Mouse (Mus musculus) embryo, embryonic 10 days (tissue): ENCODE results near the gene Gngt1.

ENCODE experiments used
- DNase-seq: peaks from one replicate; pipeline ENCODE4 v3.0.0-alpha.2; 2015; ENCODE audit warnings: low spot score

The Gngt1 gene

GRCm38 (mm10) chr6:3993492-3993891, at the start of gene Gngt1:
Gene Gngt1, plus strand, starts transcription at chr6:3993792.
- DNase-seq = no peak

- DNase-seq = no peak
These were observed 38.6 kb upstream of the Gngt1 start for GRCm38 (mm10) chr6:3954969-3955368.

GRCm38 (mm10) chr6:3967676-3968626, 25.6 kb upstream of the Gngt1 start:
- DNase-seq = peak; percentile 24

DNA sequence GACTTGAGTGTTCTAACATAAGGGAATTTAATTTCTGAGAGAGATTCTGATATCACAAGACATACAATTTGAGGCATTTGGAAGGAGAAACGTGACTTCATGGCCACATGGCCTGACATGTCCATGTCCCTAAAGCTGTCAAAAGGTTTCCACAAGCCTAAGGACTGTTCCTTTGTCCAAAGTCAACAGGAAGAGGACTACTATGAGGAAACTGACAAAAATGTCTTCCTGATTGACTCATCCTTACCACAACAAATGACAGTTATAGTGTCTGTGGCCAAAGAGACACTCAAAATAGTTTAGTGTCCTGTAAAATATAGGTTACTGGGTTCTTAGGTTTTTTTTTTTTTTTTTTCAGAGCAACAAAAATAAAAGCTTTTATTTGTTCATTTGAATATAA, 19.9 kb upstream of the Gngt1 start:
- no peak for DNase-seq

GRCm38 (mm10) chr6:3982661-3983284, 10.8 kb upstream of the Gngt1 start:
- DNase-seq = no peak

GRCm38 (mm10) chr6:3988750-3989149, 4.8 kb upstream of the Gngt1 start, which contains the start of gene Tfpi2:
Gene Tfpi2, minus strand, starts transcription at chr6:3988919.
- no peak for DNase-seq

GRCm38 (mm10) chr6:3998089-3998488, 4.5 kb downstream of the Gngt1 start:
- DNase-seq = no peak

DNA sequence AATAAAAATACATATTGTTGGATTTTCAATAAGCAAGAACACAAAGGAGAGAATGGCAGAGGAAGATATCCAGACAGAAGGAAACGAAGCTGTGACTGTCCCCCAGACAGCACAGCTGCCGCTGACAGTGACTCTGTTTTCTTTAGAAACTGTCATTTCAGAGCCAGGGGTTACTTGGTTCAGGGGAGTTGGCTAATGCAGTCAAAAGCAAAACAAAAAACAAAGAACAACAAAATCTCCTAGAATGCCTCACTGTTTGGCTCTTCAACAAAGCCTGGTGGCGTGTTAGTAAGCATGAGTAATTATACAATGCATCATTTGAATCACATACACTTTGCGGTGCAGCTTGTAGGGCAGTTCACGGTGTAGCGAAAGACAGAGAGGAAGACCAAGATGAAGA, 5.7 kb downstream of the Gngt1 start:
- no peak for DNase-seq

DNA sequence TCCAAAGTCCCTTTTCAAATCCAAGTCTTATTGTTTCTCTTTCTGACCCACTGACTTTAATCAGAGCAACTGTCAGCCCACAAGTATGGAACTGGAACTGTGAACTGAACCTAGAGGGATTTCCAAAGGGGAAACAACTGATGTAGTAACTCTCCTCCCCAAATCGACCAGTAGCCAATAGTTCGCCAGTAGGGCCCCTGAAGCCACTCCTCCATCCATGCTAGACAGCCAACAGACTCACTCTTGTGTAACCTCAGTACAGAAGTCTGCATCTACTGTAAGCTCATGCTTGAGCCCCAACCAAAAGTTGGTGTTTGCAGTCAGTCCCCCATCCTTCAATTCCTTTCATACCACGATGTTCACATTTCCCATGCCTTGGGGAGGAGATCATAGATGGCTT, 7.1 kb downstream of the Gngt1 start:
- no peak for DNase-seq

DNA sequence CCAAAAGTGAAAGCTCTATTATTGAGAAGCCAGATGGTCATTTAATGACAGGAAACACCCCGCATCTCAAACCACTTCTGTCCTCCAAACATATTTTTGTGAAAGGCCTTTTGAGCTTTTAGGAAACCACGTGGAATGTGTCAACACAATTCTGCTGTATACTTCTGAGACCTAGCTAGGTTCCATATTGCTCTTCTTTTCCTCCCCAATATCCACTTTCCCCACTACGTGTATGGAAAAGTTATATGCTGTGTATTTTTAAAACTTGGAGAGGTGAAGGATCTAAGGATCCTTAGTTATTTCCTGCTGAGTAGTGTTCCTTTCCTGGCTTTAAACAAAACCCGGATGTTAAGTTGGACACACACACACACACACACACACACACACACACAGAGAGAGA, 9.9 kb downstream of the Gngt1 start:
- no peak for DNase-seq

DNA sequence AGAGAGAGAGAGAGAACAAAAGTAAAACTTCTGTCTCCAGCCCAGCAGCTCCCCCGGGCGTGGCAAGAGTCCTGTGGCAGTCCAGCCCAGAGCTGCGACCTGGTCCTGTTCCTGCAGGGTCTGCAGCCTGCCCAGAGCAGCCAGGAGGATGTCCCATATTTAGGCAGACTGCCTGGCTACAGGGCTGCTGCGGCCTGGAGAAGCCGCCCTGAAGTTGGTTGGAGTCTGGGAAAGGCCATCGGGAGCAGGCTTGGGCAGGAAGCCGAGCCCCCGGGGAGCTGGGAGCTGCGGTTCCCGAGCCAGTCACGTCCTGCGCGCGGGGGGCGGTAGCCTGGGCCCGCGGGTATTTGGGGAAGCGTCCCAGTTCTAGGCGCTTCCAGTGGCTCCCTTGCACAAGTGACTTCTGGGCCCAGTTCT, 10.3 kb downstream of the Gngt1 start, which contains the start of gene Gng11:
TSS of gene Gng11 (plus strand) at position 15 of the 417 bp plus-strand sequence.
- peak; percentile 67 for DNase-seq

DNA sequence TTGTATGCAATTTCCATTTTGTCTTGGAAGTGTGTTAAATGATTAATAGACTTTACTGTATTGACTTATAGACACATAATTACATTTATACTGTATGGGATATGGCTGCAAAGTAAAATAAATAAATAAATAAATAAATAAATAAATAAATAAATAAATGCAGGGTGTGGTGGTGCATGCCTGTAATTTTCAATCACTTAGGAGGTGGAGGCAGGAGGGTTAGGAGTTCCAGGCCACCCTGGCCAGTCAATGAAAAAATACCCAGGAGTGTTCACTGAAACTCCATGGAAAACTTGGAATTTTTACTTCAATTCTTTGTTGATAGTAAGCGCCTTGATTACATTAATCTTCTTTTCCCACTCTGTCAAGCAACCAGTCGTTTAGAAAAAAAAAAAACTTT, 11.2 kb downstream of the Gngt1 start:
- DNase-seq = no peak

DNA sequence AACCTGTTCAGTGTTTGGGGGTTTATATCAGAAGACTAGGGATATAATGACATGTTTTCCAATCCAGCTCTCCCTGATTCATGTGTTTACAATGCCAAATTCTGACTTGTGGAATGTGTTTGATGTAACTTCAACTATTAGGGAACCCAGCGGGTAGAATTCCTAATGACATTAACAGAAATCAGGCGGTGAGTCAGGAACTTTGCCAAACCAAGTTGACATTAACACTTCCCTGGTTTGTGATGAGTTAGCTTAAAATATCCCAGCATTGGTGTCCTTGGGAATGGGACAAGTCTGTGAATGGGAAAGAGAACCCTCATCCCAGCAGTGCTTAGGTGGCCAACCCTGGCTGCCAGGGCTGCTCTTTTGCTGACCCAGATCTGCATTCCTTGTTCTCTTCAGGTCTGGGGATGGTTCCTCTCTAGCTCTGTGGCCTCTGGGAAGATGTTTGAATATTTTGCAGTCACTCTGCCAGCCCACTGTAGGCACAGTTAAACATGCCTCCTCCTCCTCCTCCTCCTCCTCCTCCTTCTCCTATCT, 15.0 kb downstream of the Gngt1 start:
- DNase-seq = no peak

DNA sequence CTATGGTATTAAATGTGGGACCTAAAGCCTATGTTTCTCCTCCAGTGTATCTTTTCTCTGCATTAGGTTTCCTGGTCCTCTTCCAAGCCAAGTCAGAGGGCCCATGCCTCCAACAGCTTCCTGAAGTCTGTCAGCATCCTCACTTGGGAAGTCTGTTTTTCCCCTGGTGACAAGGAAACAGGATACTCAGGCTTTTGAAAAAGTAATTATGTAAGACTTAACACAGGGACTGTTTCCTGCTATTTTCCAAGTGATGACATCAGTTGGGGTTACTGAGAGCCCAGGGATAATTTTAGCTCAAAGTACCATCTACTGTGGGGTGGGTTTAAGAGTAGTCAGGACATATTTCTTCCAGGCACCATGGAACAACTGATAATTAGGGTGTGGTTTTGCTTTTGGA, 16.0 kb downstream of the Gngt1 start:
- DNase-seq = no peak

- DNase-seq = peak; percentile 45
These were observed 29.1 kb downstream of the Gngt1 start for GRCm38 (mm10) chr6:4022645-4023044.

DNA sequence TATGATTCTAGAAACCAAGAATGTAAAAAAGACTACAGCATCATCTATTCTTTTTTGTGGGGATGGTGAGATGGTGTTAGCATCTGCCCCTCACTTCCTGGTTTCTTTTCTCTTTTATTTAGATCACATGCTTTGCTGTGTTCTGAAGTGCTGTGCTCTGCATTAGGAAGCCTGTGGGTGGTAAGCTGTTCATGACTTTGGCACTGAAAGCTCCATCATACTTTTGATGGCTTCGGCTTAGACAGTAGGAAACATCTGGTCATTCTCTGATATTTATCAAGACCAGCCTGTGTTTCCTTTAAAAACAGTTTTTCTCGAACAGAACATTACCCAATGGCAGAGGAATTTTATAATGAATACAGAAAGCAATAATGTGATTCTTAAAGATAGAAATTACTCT, 32.8 kb downstream of the Gngt1 start:
- no peak for DNase-seq

GRCm38 (mm10) chr6:4030956-4031355, 37.4 kb downstream of the Gngt1 start:
- no peak for DNase-seq

DNA sequence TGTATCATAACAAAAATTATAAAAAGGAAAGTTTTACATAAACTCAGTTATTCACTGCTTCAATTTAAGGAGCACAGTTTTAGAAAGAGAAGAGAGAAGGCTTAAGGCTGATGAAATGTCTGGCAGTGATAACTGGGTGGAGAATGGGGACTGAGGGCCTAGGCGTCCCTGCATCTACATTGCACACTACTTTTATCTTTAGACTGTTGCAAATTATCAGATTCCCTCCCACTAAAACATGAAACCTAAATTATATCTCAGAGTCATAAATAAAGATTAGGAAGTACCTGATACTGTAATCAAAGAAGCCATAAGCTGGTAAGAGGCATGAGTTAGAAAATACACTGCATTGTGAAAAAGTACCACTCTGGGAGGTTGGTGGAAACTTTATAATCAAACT, 48.2 kb downstream of the Gngt1 start:
- no peak for DNase-seq
